Mouse (Mus musculus) neural tube, embryonic 13.5 days (tissue): ENCODE results near the gene Aatk. TPM values are rescaled to one million over a fixed set of nuclear protein-coding genes. Genes with fewer than 3 reads are reported as not detected.
A peak's percentile ranks its signal among the peaks of the same experiment; 100 is the strongest.

Experiments used
- ATAC-seq: fragments of 200-750 bp; cut with Nextera tagmentation; 2 replicates; pipeline ENCODE4 v1.8.0; 2017; ENCODE audit warnings: low read depth, mild to moderate bottlenecking, moderate TSS enrichment, moderate library complexity
- H3K27ac ChIP-seq: fragments of 300-500 bp; sonication (generic); replicated peaks from 2 replicates; pipeline ENCODE4 v1.5.1; 2015; ENCODE audit warnings: moderate library complexity, mild to moderate bottlenecking, inconsistent platforms
- H3K27me3 ChIP-seq: fragments of 300-500 bp; sonication (generic); 2 replicates; pipeline ENCODE4 v1.6.1; 2015; ENCODE audit warnings: mild to moderate bottlenecking, inconsistent platforms
- H3K36me3 ChIP-seq: fragments of 300-500 bp; sonication (generic); 2 replicates; pipeline ENCODE4 v1.6.1; 2015; ENCODE audit warnings: mild to moderate bottlenecking, inconsistent platforms
- H3K4me1 ChIP-seq: fragments of 300-500 bp; sonication (generic); replicated peaks from 2 replicates; pipeline ENCODE4 v1.6.1; 2015; ENCODE audit warnings: inconsistent platforms
- H3K4me2 ChIP-seq: fragments of 300-500 bp; sonication (generic); 2 replicates; pipeline ENCODE4 v1.6.1; 2015; ENCODE audit warnings: inconsistent platforms, mild to moderate bottlenecking, moderate library complexity
- H3K4me3 ChIP-seq: fragments of 300-500 bp; sonication (generic); 2 replicates; pipeline ENCODE4 v1.5.1; 2015; ENCODE audit warnings: mild to moderate bottlenecking, inconsistent platforms
- H3K9ac ChIP-seq: fragments of 300-500 bp; sonication (generic); 2 replicates; pipeline ENCODE4 v1.6.1; 2015; ENCODE audit warnings: moderate library complexity, mild to moderate bottlenecking, inconsistent platforms
- H3K9me3 ChIP-seq: fragments of 300-500 bp; sonication (generic); 2 replicates; pipeline ENCODE4 v1.6.1; 2016; ENCODE audit warnings: inconsistent platforms
- WGBS: fragments of 180-500 bp; shearing (Covaris S2); methylation state at CpG from one replicate; pipeline ENCODE4 v1.1.7; 2015; 5-methylcytosine and 5-hydroxymethylcytosine counted together
- polyA plus RNA-seq: library from polyadenylated mRNA; unstranded; fragments of >200 nt; fragmentation: Nextera tagmentation; extraction: Ambion mirVana; gene quantifications from 2 replicates; pipeline ENCODE4 v1.2.1, GENCODE M21; 2015

The Aatk gene
- polyA plus RNA-seq, 1 experiment from 2014 or later: 34.2 TPM

- H3K9ac ChIP-seq: no peak overlapping the region
- H3K9me3 ChIP-seq: no peaks in the 10 kb centered on the region
- H3K27ac ChIP-seq: no peak overlapping the region
- no peak overlapping the region for H3K4me3 ChIP-seq
- H3K4me1 ChIP-seq: no peaks in the 10 kb centered on the region
- H3K27me3 ChIP-seq: no peaks in the 10 kb centered on the region
- H3K36me3 ChIP-seq: 0 out of 2 replicates have a peak, but pooled peaks cover 3% of the 10 kb centered on the region
- no peak for ATAC-seq
- H3K4me2 ChIP-seq: no peak overlapping the region
- WGBS: 95% methylated on average over 4 of the region's 4 CpGs
Measured at GRCm38 (mm10) chr11:119978701-119979100, 68.3 kb downstream of the Aatk start.

- no peak overlapping the region for H3K4me2 ChIP-seq
- no peaks in the 10 kb centered on the region for H3K27me3 ChIP-seq
- no peak for ATAC-seq
- no peak overlapping the region for H3K4me3 ChIP-seq
- no peak overlapping the region for H3K9ac ChIP-seq
- no peak overlapping the region for H3K27ac ChIP-seq
- no peaks in the 10 kb centered on the region for H3K9me3 ChIP-seq
- H3K4me1 ChIP-seq: peaks cover 10% of the 10 kb centered on the region
- H3K36me3 ChIP-seq: no peaks in the 10 kb centered on the region
- 85% methylated on average over 8 of the region's 8 CpGs for WGBS
Measured at GRCm38 (mm10) chr11:119975739-119976501, 71.0 kb downstream of the Aatk start.

GRCm38 (mm10) chr11:119973789-119974188 is 73.2 kb downstream of the Aatk start:
- Histone ChIP-seq H3K27ac (no peak overlapping the region), H3K4me2 (no peak overlapping the region), H3K9me3 (no peaks in the 10 kb centered on the region), H3K4me3 (no peak overlapping the region), H3K27me3 (no peaks in the 10 kb centered on the region), H3K4me1 (peaks cover 27% of the 10 kb centered on the region), H3K9ac (no peak overlapping the region), H3K36me3 (no peaks in the 10 kb centered on the region)
- ATAC-seq: no peak
- WGBS: 86% methylated on average over 4 of the region's 4 CpGs

DNA sequence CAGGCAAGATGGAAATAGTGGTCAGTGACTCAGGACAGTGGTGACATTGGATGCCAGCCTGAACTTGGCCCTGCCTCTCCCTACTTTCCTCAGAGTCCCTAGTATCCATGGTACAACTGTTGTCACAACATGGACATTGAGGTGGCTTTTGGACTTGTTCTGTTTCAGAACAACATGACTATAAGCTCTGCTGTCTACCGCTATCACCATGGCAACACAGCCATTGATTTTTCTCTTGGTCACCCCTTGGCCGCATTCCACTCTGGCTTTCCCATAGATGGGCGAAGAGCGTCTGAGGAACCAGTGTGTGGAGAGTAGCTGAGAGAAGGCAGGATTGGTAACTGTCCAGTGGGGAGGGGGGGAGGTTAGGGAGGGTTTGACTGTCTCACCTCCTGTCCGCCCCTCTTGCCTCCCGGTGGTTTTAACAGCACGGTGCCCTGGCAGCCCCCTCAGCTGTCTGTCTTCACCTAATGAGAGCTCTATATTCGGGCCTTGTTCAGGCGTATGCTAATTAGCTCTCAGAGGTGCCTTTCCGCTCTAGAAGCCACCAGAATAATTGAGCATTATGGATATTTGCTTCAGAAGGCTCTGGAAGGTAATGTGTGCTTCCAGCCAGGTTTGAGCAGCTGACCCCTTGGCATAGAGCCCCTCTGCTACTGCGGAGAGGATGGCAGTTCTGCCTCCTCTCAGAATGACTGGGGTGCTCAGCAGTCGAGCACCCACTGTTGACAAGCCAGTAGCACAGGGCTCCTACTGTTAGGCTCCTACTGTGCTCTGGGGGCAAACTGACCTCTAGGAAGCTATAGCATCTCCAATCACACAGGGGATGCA is 76.7 kb downstream of the Aatk start:
- no peaks in the 10 kb centered on the region for H3K36me3 ChIP-seq
- no peaks in the 10 kb centered on the region for H3K27me3 ChIP-seq
- peaks cover 35% of the 10 kb centered on the region for H3K4me1 ChIP-seq
- WGBS: 35% methylated on average over 12 of the region's 12 CpGs
- ATAC-seq: peak; percentile 76
- no peak overlapping the region for H3K4me2 ChIP-seq
- H3K9ac ChIP-seq: no peak overlapping the region
- no peak overlapping the region for H3K4me3 ChIP-seq
- no peaks in the 10 kb centered on the region for H3K9me3 ChIP-seq
- H3K27ac ChIP-seq: peak overlapping the region; percentile 78

- Histone ChIP-seq H3K4me2 (no peak overlapping the region), H3K4me3 (no peak overlapping the region), H3K36me3 (no peaks in the 10 kb centered on the region), H3K27ac (no peak overlapping the region), H3K4me1 (peaks cover 42% of the 10 kb centered on the region), H3K9ac (no peak overlapping the region), H3K27me3 (no peaks in the 10 kb centered on the region), H3K9me3 (no peaks in the 10 kb centered on the region)
- WGBS: 90% methylated on average over 2 of the region's 2 CpGs
- ATAC-seq: no peak
Measured at GRCm38 (mm10) chr11:119967892-119968291, 79.1 kb downstream of the Aatk start.

DNA sequence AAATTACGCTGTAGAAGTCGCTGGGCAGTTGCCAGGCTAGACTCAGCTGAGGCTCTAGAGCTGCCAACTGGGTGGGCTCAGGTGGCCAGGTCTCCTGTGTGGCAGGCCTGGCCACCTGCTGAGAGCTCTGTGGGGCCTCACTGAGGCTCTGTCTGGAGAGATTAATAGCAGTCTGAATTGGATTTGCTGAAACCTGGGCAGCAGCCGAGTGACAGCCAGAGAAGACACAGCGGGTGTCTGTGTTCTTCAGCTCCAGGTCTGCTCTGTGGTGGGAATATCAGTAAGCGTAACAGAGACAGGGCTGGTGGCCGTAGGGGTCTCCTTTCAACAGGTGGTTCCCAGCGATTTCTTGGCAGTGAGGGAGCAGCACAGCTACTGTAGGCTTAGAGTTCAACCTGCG is 79.6 kb downstream of the Aatk start:
- WGBS: 73% methylated on average over 8 of the region's 8 CpGs
- H3K27me3 ChIP-seq: no peaks in the 10 kb centered on the region
- ATAC-seq: no peak
- peaks cover 42% of the 10 kb centered on the region for H3K4me1 ChIP-seq
- no peak overlapping the region for H3K4me2 ChIP-seq
- no peaks in the 10 kb centered on the region for H3K36me3 ChIP-seq
- no peak overlapping the region for H3K4me3 ChIP-seq
- H3K27ac ChIP-seq: no peak overlapping the region
- H3K9me3 ChIP-seq: no peaks in the 10 kb centered on the region
- H3K9ac ChIP-seq: no peak overlapping the region

DNA sequence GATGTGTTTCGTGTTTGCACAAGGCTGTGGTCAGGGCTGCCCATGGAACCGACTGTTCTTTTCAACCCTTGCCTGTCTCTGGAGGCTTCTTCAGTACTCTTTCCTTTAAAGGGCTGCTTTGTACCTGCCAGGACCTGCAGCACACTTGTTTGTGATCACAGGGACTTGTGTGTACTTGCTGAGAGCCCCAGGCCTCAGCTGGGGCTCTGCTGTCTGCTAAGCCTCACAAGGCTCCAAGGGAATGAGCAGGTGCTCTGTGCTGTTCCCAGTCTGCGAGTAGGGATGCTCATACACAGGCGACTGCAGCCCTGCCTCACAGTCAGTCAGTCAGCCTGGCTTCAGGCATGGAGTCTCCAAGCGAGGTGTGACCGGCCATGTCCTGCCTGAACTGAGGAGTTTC is 80.7 kb downstream of the Aatk start:
- no peak for ATAC-seq
- Histone ChIP-seq H3K27me3 (no peaks in the 10 kb centered on the region), H3K9ac (no peak overlapping the region), H3K9me3 (no peaks in the 10 kb centered on the region), H3K4me3 (no peak overlapping the region), H3K27ac (no peak overlapping the region), H3K4me2 (no peak overlapping the region), H3K4me1 (peaks cover 36% of the 10 kb centered on the region), H3K36me3 (no peaks in the 10 kb centered on the region)
- WGBS: 85% methylated on average over 6 of the region's 6 CpGs

DNA sequence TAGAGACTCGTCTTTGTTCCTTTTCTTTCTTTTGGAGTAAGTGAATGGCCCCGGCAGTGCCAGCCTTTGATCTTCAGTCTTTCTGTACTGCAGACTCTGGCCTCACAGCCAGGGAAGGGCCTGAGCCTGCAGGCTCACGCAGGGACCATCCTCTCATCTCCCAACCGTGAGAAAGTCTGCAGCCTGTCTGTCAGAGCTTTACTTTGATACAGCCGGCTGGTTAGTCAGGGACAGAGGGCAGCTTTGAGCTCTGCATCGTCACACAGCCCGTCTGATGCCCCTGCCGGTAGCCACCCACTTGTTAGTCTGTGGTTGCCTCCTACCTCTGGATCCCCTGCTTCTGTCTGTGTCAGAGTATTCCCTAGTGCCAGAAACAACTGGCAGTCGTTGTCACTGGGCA is 81.9 kb downstream of the Aatk start:
- H3K9me3 ChIP-seq: no peaks in the 10 kb centered on the region
- no peak overlapping the region for H3K4me2 ChIP-seq

DNA sequence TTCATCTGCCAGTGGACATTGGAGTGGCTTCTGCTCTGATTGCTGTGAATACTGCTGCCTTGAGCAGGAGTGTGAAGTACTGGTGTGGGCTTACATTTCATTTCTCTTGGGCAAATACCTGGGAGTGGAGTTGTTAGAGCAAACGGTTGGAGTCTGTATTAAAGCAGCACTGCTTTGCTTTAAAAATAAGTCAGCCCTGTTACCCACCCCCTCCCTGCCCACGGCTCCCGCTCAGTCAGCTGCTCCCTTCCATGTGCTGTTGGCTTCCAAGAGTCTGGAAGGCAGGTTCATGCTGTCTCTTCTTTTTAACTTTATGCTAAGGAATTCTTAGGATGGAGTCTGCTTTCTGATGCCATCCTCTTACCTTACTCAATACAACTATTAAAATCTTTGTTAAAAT is 85.5 kb downstream of the Aatk start:
- no peak for ATAC-seq
- Histone ChIP-seq H3K4me3 (no peak overlapping the region), H3K9ac (no peak overlapping the region), H3K9me3 (no peaks in the 10 kb centered on the region), H3K27me3 (no peaks in the 10 kb centered on the region), H3K27ac (no peak overlapping the region), H3K4me1 (peaks cover 10% of the 10 kb centered on the region; the same call in 1 of the 2 replicates), H3K4me2 (no peak overlapping the region), H3K36me3 (no peaks in the 10 kb centered on the region)
- WGBS: 84% methylated on average over 3 of the region's 3 CpGs

More for the DNA sequence above, 81.9 kb downstream of the Aatk start:
- H3K4me1 ChIP-seq: peaks cover 24% of the 10 kb centered on the region
- H3K9ac ChIP-seq: no peak overlapping the region
- no peak for ATAC-seq
- H3K4me3 ChIP-seq: no peak overlapping the region
- H3K36me3 ChIP-seq: no peaks in the 10 kb centered on the region
- WGBS: 7% methylated on average over 9 of the region's 9 CpGs
- H3K27me3 ChIP-seq: no peaks in the 10 kb centered on the region
- H3K27ac ChIP-seq: no peak overlapping the region

- H3K27ac ChIP-seq: no peak overlapping the region
- H3K4me2 ChIP-seq: no peak overlapping the region
- no peaks in the 10 kb centered on the region for H3K9me3 ChIP-seq
- H3K36me3 ChIP-seq: no peaks in the 10 kb centered on the region
- WGBS: 89% methylated on average over 6 of the region's 6 CpGs
- no peak overlapping the region for H3K9ac ChIP-seq
- H3K4me1 ChIP-seq: peaks cover 10% of the 10 kb centered on the region; the same call in 1 of the 2 replicates
- H3K27me3 ChIP-seq: no peaks in the 10 kb centered on the region
- ATAC-seq: no peak
- H3K4me3 ChIP-seq: no peak overlapping the region
Measured at GRCm38 (mm10) chr11:119960671-119961070, 86.3 kb downstream of the Aatk start.

DNA sequence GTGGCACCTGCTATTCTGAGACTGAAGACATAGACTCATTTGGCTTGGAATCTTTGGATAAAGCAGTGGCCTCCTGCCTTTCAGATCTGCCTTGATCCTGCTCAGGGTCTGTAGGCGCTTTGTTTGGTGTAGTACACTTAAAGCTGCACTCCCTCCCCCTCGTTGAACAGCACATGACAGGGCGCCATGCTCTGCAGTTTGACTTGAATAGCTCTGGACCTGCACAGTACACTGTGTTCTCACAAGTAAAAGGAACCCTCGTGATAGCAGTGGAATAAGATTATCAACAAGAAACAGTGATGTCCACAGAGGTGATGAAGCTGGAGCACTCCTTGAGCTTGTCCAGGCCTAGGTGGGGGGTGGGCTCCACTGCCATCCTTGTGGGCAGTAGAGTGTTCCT is 87.3 kb downstream of the Aatk start:
- Histone ChIP-seq H3K4me2 (no peak overlapping the region), H3K9me3 (no peaks in the 10 kb centered on the region), H3K36me3 (no peaks in the 10 kb centered on the region), H3K4me1 (peaks cover 2% of the 10 kb centered on the region; the same call in 1 of the 2 replicates), H3K9ac (no peak overlapping the region), H3K4me3 (no peak overlapping the region), H3K27me3 (no peaks in the 10 kb centered on the region), H3K27ac (no peak overlapping the region)
- no peak for ATAC-seq
- 76% methylated on average over 4 of the region's 4 CpGs for WGBS

DNA sequence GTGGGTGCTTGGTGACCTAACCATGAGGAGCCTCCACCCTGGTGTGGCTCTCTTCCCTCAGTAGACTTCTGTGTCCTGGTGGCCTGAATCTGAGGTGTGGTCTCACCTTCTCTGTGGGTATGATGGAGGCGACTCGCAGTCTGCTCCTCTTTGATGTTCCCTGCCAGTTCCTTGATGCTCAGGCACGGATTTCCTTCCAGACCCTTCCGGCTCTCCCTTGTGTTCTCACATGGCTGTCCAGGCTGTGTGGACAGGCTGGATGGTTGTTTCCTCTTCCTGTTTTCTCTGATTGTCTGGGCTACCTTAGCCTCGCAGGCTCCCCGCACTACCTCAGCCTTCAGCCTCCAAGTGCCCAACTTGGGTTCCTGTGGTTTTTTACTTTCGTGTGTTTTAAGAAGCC is 88.1 kb downstream of the Aatk start:
- no peak for ATAC-seq
- H3K9me3 ChIP-seq: no peaks in the 10 kb centered on the region
- H3K9ac ChIP-seq: no peak overlapping the region
- no peak overlapping the region for H3K4me2 ChIP-seq
- no peak overlapping the region for H3K27ac ChIP-seq
- no peaks in the 10 kb centered on the region; the same call in 1 of the 2 replicates for H3K4me1 ChIP-seq
- H3K4me3 ChIP-seq: no peak overlapping the region
- H3K27me3 ChIP-seq: no peaks in the 10 kb centered on the region
- 90% methylated on average over 7 of the region's 7 CpGs for WGBS
- H3K36me3 ChIP-seq: no peaks in the 10 kb centered on the region
